Mouse (Mus musculus) cerebellum, adult 11 months (tissue): ENCODE data around the gene E330017A01Rik.
A peak's percentile ranks its signal among the peaks of the same experiment; 100 is the strongest.
"Not testable (repeated sequence)": the region's sequence is repeated elsewhere in the genome, so short reads cannot be mapped to it uniquely, and the experiment has no call there.

Experiments used
- DNase-seq: peaks from one replicate; pipeline ENCODE4 v3.0.0; 2022

Gene E330017A01Rik

GRCm38 (mm10) chr16:58638689-58639175 lies at the start of gene E330017A01Rik:
TSS of gene E330017A01Rik (minus strand) at chr16:58638739.
- DNase-seq = no peak

GRCm38 (mm10) chr16:58685548-58686537 lies 47.3 kb upstream of the E330017A01Rik start:
- DNase-seq = no peak

- DNase-seq = no peak
Observed at GRCm38 (mm10) chr16:58684537-58684936, 46.0 kb upstream of the E330017A01Rik start.

DNA sequence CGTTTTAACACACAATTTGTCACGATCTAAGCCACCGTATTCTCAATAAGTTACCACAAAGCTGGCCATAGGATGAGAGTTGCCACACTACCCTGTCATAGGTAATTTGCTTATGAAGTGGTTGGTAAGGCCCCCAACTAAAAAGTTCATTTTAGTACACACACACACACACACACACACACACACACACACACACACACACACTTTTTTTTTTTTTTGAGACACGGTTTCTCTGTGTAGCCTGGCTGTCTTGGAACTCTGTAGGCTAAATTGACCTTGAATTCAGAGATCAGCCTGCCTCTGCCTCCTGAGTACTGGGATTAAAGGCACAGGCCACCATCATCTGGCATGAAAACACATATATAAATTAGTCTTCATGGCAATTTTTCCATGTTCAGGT lies 45.4 kb upstream of the E330017A01Rik start:
- DNase-seq = no peak

- no peak for DNase-seq
Observed at GRCm38 (mm10) chr16:58682870-58683269, 44.3 kb upstream of the E330017A01Rik start.

- no peak for DNase-seq
Observed at GRCm38 (mm10) chr16:58682046-58682445, 43.5 kb upstream of the E330017A01Rik start.

- DNase-seq = no peak
Observed at GRCm38 (mm10) chr16:58678660-58679059, 40.1 kb upstream of the E330017A01Rik start.

- no peak for DNase-seq
Observed at GRCm38 (mm10) chr16:58677491-58677890, 39.0 kb upstream of the E330017A01Rik start.

DNA sequence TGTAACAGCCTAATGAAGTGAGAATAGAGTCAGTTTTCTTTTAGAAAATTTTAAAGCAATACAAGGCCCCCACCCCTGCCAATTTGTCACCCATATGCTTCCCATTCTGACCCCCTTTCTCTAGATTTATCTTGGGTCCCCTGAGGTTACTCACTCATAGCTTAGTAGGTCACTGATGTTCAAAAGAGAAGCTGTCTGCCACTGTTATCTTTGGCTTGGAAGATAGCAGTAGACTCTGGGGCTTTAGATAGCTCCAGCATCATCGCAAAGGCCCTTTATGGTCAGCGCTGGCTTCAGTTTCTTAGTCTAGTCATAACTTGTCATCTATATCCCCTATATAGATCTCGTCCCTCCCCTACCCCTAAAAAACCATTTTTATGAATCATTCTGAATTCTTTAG lies 38.1 kb upstream of the E330017A01Rik start:
- no peak for DNase-seq

- DNase-seq = no peak
Observed at GRCm38 (mm10) chr16:58676156-58676555, 37.6 kb upstream of the E330017A01Rik start.

DNA sequence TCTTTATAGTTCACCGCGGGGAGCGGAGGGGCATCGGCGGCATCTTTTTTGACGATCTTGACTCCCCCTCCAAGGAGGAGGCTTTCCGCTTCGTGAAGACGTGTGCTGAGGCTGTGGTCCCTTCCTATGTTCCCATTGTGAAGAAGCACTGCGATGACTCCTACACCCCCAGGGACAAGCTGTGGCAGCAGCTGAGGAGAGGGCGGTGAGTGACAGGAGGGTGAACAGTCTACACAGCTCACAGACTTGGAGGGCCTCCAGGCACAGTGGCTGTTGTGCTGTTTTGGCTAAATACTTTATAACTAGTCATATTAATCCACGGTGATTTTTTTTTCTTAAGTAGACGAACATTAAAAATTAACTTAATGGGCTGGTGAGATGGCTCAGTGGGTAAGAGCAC lies 36.7 kb upstream of the E330017A01Rik start:
- no peak for DNase-seq

DNA sequence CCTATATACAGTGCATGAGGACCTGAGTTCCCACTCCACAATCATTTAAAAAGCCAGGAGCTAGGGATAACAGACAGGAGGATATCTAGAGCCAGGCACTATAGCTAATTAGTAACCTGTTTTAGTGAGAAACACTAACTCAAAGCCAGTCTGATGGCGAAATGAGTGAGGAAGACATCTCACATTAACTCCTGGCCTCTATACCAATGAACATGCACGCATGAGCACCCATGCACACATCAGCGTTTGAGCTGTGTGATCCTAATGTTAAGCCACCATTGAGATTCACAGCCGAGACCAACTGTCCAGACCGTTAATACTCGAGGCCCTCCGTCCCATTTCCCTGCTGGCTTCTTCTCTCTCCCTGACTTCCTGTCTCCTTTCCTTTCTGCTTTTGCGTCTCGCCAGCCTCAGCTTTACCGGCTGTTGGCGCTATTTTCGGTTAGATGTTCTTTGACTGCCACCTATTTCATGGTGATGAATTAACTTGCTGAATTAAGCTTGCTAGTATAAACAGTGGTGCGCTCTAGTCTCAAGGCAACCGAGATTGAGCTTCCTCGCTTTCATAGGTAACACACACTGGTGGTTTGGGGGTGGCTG lies 35.4 kb upstream of the E330017A01Rik start:
- no peak for DNase-seq

- no peak for DNase-seq
Observed at GRCm38 (mm10) chr16:58672396-58672795, 33.9 kb upstream of the E330017A01Rik start.

- no peak for DNase-seq
Observed at GRCm38 (mm10) chr16:58671212-58671985, 32.9 kb upstream of the E330017A01Rik start.

DNA sequence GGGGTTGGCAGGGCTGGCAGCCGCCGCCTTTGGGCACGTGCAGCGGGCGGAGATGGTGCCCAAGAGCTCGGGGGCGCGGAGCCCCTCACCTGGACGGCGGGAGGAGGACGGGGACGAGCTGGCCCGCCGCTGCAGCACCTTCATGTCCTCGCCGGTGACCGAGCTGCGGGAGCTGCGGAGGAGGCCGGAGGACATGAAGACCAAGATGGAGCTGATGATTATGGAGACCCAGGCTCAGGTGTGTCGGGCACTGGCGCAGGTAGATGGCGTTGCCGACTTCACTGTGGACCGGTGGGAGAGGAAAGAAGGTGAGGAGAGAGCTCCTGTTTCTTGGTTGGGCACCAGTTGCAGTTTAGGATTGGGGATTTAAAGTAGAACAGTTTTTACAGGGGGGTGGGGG lies 32.1 kb upstream of the E330017A01Rik start:
- no peak for DNase-seq

DNA sequence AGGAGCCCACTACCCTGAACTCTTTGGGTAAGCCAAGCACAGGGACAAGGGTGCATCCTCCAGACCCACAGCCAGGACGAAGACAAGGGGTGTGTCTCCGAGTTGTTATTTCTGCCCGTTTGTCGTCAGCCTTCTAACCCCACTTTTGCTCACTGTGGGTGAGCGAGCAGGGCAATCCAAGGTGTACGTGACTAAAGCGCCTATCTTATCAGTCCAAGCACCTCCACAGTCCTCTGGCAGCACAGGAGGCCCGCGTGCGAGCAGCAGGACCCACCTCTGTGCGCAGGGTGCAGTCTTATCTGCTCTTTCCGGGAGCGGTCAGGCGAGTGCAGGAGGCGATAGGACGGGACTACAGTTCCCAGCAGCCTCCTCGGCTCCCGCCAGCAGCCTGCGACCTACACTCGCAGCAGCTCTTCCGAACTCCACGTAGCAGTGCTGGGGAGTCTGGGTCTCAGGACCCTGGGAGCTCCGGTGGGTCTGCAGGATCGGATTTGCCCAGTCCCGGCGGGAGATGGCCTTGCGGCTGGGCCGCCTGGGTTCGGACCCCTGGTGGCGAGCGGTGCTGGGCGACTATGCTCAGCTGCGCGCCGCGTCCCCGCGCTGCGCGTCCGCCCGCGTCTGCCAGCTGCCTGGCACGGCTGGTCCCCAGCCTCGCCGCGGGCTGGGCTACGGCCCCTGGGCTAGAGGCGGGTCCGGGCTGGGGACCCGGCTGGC lies 31.5 kb upstream of the E330017A01Rik start, which contains the start of gene Cpox:
Gene Cpox, plus strand, starts transcription at position 376 of the 714 bp plus-strand sequence.
- peak; percentile 73 for DNase-seq

GRCm38 (mm10) chr16:58669264-58669663 lies 30.7 kb upstream of the E330017A01Rik start:
- no peak for DNase-seq

DNA sequence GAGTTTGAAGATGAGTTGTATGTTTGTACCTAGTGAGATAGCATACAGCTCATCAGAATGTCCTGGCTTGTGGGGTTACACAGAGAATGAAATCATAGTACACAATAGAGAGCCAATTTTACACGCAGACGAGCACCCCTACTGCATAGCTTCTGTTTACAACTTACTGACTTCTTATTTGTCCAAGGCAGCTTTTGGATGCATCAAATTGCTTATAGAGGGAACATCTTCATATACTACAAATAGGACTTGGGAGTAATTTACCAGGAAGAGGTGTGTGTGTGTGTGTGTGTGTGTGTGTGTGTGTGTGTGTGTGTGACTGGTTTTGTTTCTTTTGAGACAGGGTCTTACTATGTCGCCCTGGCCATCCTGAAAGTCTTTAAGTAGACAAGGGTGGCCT lies 30.0 kb upstream of the E330017A01Rik start:
- DNase-seq = no peak

DNA sequence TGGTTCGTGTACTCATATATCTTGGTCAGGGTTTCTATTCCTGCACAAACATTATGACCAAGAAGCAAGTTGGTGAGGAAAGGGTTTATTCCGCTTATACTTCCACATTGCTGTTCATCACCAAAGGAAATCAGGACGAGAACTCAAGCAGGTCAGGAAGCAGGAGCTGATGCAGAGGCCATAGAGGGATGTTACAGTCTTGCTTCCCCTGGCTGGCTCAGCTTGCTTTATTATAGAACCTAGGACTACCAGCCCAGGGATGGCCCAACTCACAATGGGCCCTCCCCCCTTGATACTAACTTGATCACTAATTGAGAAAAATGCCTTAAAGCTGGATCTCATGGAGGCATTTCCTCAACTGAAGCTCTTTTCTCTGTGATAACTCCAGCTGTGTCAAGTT lies 28.1 kb upstream of the E330017A01Rik start:
- not testable (repeated sequence) for DNase-seq

- DNase-seq = not testable (repeated sequence)
Observed at GRCm38 (mm10) chr16:58665137-58665536, 26.6 kb upstream of the E330017A01Rik start.

- DNase-seq = no peak
Observed at GRCm38 (mm10) chr16:58663816-58664215, 25.3 kb upstream of the E330017A01Rik start.

- DNase-seq = no peak
Observed at GRCm38 (mm10) chr16:58663021-58663420, 24.5 kb upstream of the E330017A01Rik start.
